In the genomic region with DNA sequence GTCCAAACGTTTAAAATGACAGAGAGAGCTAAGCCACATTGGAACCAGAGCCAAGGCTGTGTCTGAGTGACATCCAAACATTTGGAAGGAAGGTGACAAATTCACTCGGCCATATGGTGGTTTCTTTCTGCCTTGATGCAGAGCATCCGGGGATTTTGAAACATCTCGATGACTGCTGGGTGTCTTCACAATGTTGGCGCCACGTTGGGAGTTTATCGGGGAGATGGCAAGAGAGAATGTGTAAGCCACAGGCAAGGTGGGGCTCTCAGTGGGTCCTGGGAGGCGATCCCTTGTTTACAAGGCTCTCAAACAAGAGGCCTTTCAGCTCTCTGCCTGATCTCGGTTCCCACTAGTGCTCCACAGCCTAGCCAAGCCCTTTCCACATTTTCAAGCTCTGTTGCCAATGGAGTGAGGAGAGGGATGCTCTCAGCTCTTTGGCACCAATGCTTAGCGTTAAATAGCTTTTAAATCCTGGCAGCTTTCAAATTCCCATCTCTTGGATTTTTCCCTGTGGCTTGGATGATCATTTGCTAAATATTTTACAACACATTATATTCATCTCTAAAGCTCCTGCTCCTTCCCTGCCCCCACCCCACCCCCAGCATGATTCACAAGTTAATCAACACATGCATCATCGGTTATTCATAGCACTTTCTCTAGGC, we compare ENCODE assay signal across 10 mouse cellular contexts. TPM values are rescaled to one million over a fixed set of nuclear protein-coding genes. Genes with fewer than 3 reads are reported as not detected.
DNase-seq lines count a peak whose midpoint lies in the region; ATAC-seq and TF ChIP-seq lines count a peak whose summit lies in the region.
"Had no signal": no experiment of that assay in that cellular context is flagged by ENCODE, and none has a peak within 500 bp of the region (broad histone marks: within the 10 kb centered on the region; RNA-seq: fewer than 3 reads in every experiment).

No protein-coding gene starts in this region.

- POLR2A ChIA-PET in Patski (lab: Charles Lee), result interaction anchor here (0.6 to 1.1 kb wide), 4 partner anchors 9 to 242 kb away, joined by 3 to 4 read pairs (median 4); no protein-coding TSS in a partner anchor

- no peak overlapping the region for H3K4me2 ChIP-seq in forebrain, embryonic 16.5 days (ENCODE audit: low read length)
- H3K4me2 ChIP-seq in liver, embryonic 11.5 days, result no peak overlapping the region
- H3K4me2 ChIP-seq: heart, embryonic 12.5 days; neural tube, embryonic 12.5 days had no signal

- CTCF ChIA-PET in Patski (lab: Charles Lee), result interaction anchor here (0.7 to 1.3 kb wide), 2 partner anchors 18 to 40 kb away, joined by 3 read pairs; no protein-coding TSS in a partner anchor

- intact Hi-C loops in gastrocnemius, postnatal 14 days (cut with DNase I; ENCODE audit: low total_unique reads), result no loop called here

- in situ Hi-C loops in Patski (cut with MboI; ENCODE audit: low pct_unique_long_range_greater_than_20kb), result no loop called here

- no peak for TF ChIP-seq CTCF in Patski (IDR thresholded peaks at IDR 0.05)

- peak overlapping the region; percentile 31 for H3K27ac ChIP-seq in forebrain, embryonic 16.5 days (ENCODE audit: low read length)
- peak overlapping the region; percentile 33 for H3K27ac ChIP-seq in macrophage
- no peak overlapping the region for H3K27ac ChIP-seq in liver, embryonic 11.5 days (ENCODE audit: low read depth, low read length)
- H3K27ac ChIP-seq: neural tube, embryonic 12.5 days had no signal

- no peak overlapping the region for H3K9ac ChIP-seq in forebrain, embryonic 16.5 days (replicated peaks; ENCODE audit: low read depth, low read length)
- H3K9ac ChIP-seq in liver, embryonic 11.5 days (ENCODE audit: low read depth, low read length), result no peak overlapping the region
- H3K9ac ChIP-seq: heart, embryonic 12.5 days; neural tube, embryonic 12.5 days had no signal

- WGBS in forebrain, embryonic 16.5 days, result 51% methylated on average over 11 of the region's 11 CpGs
- WGBS in macrophage (ENCODE audit: missing documents), result 81% methylated on average over 11 of the region's 11 CpGs
- 57% methylated on average over 11 of the region's 11 CpGs for WGBS in liver, embryonic 11.5 days

- no peaks in the 10 kb centered on the region for H3K79me2 ChIP-seq in macrophage (ENCODE audit: inconsistent target)

- no peaks in the 10 kb centered on the region for H3K9me3 ChIP-seq in forebrain, embryonic 16.5 days (ENCODE audit: control insufficient read depth, low read length)
- no peaks in the 10 kb centered on the region for H3K9me3 ChIP-seq in liver, embryonic 11.5 days (ENCODE audit: control insufficient read depth, low read length)
- H3K9me3 ChIP-seq: heart, embryonic 12.5 days; neural tube, embryonic 12.5 days had no signal

- H3K27me3 ChIP-seq in Patski, result no peaks in the 10 kb centered on the region
- no peaks in the 10 kb centered on the region for H3K27me3 ChIP-seq in forebrain, embryonic 16.5 days (replicated peaks; ENCODE audit: control insufficient read depth, insufficient read depth, low read length)
- H3K27me3 ChIP-seq in liver, embryonic 11.5 days (replicated peaks; ENCODE audit: control insufficient read depth, insufficient read depth, low read length), result no peaks in the 10 kb centered on the region
- H3K27me3 ChIP-seq: heart, embryonic 12.5 days; neural tube, embryonic 12.5 days had no signal

- peak; percentile 40 for DNase-seq in gastrocnemius, adult 18-20 months (ENCODE audit: low spot score)
- no peak for DNase-seq in gastrocnemius, postnatal 14 days
- DNase-seq in Patski (ENCODE audit: low read depth, low spot score), result peak; percentile 80
- DNase-seq in liver, embryonic 11.5 days (ENCODE audit: low spot score), result no peak
- DNase-seq in adrenal gland, postnatal 4 days (ENCODE audit: low spot score in 2 of 2), result no peak

- H3K36me3 ChIP-seq in forebrain, embryonic 16.5 days (ENCODE audit: control insufficient read depth, insufficient read depth), result no peaks in the 10 kb centered on the region
- H3K36me3 ChIP-seq in macrophage (ENCODE audit: inconsistent target), result peaks cover 4% of the 10 kb centered on the region; the same call in 1 of the 2 replicates
- H3K36me3 ChIP-seq in liver, embryonic 11.5 days (ENCODE audit: control insufficient read depth, insufficient read depth, low read length), result no peaks in the 10 kb centered on the region
- H3K36me3 ChIP-seq: heart, embryonic 12.5 days; neural tube, embryonic 12.5 days had no signal

- no peak overlapping the region for H3K4me3 ChIP-seq in forebrain, embryonic 16.5 days (replicated peaks; ENCODE audit: low read length)
- H3K4me3 ChIP-seq in macrophage (ENCODE audit: inconsistent target), result no peak overlapping the region
- H3K4me3 ChIP-seq in liver, embryonic 11.5 days (ENCODE audit: low read depth, low read length), result no peak overlapping the region
- H3K4me3 ChIP-seq: heart, embryonic 12.5 days; neural tube, embryonic 12.5 days had no signal

- H3K4me1 ChIP-seq in forebrain, embryonic 16.5 days (replicated peaks; ENCODE audit: control insufficient read depth, insufficient read depth, low read length), result peaks cover 6% of the 10 kb centered on the region
- no peaks in the 10 kb centered on the region for H3K4me1 ChIP-seq in liver, embryonic 11.5 days (replicated peaks; ENCODE audit: control insufficient read depth, insufficient read depth, low read length)
- H3K4me1 ChIP-seq: heart, embryonic 12.5 days; neural tube, embryonic 12.5 days had no signal

- ATAC-seq in Patski, result peak; percentile 34
- ATAC-seq in forebrain, embryonic 16.5 days, result peak; percentile 90
- ATAC-seq in liver, embryonic 11.5 days (replicated peaks; ENCODE audit: low FRiP score), result no peak
- ATAC-seq in granulocyte monocyte progenitor cell, adult 5-6 weeks (replicated peaks; ENCODE audit: poor library complexity, severe bottlenecking), result no peak

RNA-seq across cellular contexts. Expression of gene Tsen2, which starts 51.4 kb away (rescaled TPM):
- total RNA-seq in gastrocnemius, adult 18-20 months (2021), result 1 to 10 TPM; 5.1 to 7.4 TPM
- 1 to 10 TPM; 6.0 to 7.4 TPM for total RNA-seq in gastrocnemius, postnatal 14 days (2021)
- polyA plus RNA-seq in Patski (2021) (16.0 TPM), macrophage (2018) (5.4 to 9.0 TPM (median 7.2 TPM) in 3 replicates)
- 42.8 and 44.2 TPM in 2 replicates for polyA plus RNA-seq in forebrain, embryonic 16.5 days (2015; fragmentation: Nextera tagmentation; extraction: Ambion mirVana)
- 10 to 100 TPM in 10 of 26 experiments, 1 to 10 TPM in 15, under 1 TPM in 1; 0.18 to 15.3 (median 7.6) TPM for total RNA-seq in macrophage (2018; cell fraction: chromatin; rRNA removed)
- 1 to 10 TPM; 2.1 to 5.9 (median 4.0) TPM for total RNA-seq in macrophage (2018; cell fraction: cytosol; rRNA removed)
- 10 to 100 TPM in 3 of 26 experiments, 1 to 10 TPM in 22, under 1 TPM in 1; 0.44 to 12.4 (median 3.7) TPM for total RNA-seq in macrophage (2018; cell fraction: nucleus; rRNA removed)
- 33.1 and 36.8 TPM in 2 replicates for polyA plus RNA-seq in liver, embryonic 11.5 days (2014; fragmentation: Nextera tagmentation; extraction: Ambion mirVana)
- 10 to 100 TPM; 18.4 to 20.7 TPM for total RNA-seq in adrenal gland, postnatal 4 days (2021)
- 9.4 and 16.0 TPM in 2 replicates for total RNA-seq in granulocyte monocyte progenitor cell, adult 5-6 weeks (2014; fragmentation: Nextera tagmentation)
- 23.1 and 24.3 TPM in 2 replicates for total RNA-seq in granulocyte monocyte progenitor cell, adult 5-6 weeks (2017)

Comparison
In these comparisons a context has a peak if more than half of its experiments do, and no peak if none do; other contexts are left out.
1. DNase-seq: peak in gastrocnemius, adult 18-20 months (single experiment) and Patski (single experiment); none in gastrocnemius, postnatal 14 days (single experiment), liver, embryonic 11.5 days (single experiment) and adrenal gland, postnatal 4 days (0 of 2).
2. ATAC-seq: peak in Patski (single experiment) and forebrain, embryonic 16.5 days (single experiment); none in liver, embryonic 11.5 days (single experiment) and granulocyte monocyte progenitor cell, adult 5-6 weeks (single experiment).